Mouse (Mus musculus) gastrocnemius, adult 8-10 months (tissue): ENCODE data around the gene Rb1. TPM values are rescaled to one million over a fixed set of nuclear protein-coding genes. Genes with fewer than 3 reads are reported as not detected.

Experiments
- DNase-seq, 2 experiments: peaks; one replicate each; pipeline ENCODE4 v3.0.0; 2022; ENCODE audit warnings: low spot score in 2 of 2
- total RNA-seq, 4 experiments: library from RNA; stranded (reverse); gene quantifications; 2 replicates each; pipeline ENCODE4 v1.2.4; 2022

Gene Rb1
- total RNA-seq = 10 to 100 TPM; 14.5 to 25.1 (median 17.4) TPM

DNA sequence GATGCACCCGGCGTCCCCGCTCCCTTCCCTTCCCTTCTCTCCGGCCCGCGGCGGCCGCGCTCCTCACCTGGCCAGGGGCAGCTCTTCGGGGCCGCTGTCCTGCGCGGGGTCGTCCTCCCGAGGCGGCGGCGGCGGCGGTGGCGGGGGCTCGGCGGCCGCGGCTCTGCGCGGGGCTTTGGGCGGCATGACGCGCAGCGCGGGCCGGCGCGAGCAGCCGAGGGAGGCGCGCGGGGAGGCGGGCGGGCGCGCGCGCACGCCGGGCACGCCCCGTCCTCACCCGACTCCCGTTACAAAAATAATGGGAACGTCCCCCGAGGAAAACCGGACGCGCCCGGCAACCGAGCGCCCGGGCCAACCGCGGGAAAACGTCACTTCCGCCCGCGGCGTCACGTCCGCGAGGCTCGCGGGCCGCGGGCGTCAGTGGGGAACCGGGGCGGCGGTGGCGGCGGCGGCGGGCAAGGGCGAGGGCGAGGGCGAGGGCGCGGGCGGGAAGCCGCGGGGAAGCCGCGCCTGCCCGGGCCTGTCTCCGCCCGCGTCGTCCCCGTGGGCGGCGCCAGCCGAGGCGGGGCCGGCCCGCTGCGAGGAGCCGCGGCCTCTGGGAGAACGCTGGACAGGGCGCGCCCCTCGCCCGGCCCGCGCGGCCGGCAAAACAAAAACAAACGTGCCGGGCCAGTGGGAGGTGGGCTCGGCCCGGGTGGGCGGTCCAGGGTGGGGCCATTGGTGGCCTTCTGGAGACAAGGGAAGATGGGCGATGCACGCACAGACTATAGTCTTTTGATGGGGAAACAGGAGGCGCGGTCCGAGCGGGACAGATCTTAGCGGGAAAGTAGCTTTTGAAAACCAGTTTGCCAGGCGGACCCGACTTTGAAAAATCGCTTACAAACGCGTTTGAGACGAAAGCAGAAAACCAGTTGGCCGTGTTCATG lies at the start of gene Rb1:
Gene Rb1 (minus strand): TSS at position 367 of the 926 bp plus-strand sequence.
- peak; percentile 69 to 78 for DNase-seq

DNA sequence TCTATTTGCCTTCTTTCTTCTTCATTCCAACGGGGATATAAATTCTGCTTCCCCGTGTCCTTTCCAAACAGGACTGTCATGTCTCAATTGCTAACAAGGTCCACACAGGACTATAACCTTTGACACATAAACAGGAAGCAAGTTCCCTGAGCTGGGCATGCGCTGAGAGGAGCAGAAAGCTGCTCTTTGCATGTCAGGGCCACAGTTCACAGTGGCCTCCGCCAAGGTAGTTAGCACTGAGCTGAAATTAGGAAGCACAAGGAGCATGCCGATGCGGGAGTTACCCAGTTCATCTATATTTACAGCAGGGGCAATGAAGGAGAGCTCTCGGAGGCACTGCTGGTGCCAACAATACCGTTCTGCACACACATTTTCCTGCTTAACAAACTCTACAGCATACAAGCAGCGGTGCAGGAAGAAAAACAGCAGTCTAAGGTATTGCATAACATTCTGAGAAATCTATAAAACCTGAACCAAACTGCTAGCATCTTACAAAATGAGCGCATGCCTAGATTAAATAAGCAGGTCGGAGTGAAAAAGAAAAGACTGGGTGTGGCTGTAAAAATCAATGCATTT lies 48.8 kb upstream of the Rb1 start:
- DNase-seq = peak; percentile 40 to 49

DNA sequence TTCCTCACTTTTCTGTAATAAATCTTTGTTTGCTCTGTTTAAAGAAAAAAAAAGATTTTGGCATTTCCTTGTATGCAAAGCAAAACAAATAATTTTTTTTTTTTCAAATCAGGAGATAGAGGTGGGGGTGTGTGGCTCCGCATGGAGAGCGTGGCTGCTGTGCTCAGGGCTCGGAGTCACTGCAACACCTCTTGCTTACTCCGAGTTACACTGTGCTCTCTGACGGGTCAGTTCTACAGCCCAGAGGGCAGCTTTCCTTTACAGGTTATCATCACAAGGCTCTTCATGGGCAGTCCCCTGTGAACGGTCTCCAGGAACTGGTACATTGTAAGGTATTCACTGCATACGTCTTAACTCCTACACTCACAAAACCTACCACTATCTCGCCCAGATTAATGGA lies 48.0 kb upstream of the Rb1 start:
- DNase-seq = no peak

DNA sequence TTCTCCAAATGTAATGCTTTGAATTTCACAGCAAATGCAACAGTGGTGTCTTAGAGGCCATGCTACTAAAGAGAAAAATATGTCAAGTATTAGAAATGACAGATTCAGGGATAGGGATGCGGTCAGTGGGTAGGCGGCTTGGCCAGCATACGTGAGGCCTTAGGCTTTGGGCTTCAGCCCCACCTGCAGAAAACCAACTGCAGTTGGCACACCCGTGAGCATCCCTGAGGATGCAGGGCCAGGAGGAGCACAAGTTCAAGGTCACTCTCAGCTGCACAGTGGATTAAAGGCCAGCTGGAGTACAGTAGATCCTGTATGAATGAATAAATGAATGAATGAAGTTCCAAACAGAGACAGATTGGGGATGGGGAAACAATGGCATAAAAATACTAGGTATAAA lies 47.4 kb upstream of the Rb1 start:
- DNase-seq = no peak

DNA sequence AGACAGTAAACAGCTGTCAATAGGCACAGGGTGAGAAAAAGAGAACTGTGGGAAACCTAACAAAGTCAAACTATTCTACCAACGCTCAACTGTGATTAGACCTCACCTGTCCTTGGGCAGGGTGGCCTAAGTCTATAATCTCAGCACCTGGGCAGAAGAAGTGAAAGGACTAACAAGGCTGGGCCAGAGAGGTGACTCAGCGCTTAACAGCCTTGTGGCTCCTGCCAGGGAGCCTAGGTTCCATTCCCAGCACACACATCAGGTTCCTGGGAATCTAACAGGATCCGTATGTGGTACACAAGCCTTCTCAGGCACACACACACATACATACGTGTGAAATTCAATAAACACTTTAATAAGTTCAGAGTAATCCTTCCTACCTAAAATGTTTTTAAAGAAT lies 46.0 kb upstream of the Rb1 start:
- no peak for DNase-seq

DNA sequence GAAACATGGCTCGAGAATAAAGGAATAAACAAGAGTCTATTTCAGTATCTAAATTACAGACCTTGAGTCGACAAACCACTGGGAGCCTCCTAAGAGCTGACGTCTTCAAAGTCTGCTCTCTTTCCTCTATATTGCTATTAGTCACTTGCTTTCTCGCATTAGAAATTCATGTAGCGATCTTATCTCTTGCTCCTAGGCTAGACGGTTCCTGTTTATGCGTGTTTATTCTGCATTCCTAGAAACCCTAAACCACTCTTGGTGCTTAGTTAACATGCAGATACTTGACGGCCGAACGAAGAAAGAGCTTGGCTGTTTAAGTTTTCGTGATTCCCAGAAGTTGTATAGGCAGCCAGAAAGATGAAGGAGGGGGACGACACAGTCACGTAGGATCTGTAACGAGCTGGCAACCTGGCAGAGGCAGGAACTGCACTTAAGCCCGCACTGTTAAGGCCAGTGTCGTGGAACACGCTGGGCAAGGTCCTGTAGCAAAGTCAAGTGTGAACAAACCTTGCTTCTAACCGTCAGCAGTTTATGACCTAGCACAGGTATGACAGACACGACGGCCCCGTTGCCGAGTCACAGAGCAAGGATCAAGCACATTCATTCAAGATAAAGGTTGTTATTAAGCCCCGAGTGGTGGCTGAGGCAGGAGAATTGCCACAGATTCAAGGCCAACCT lies 45.2 kb upstream of the Rb1 start:
- no peak for DNase-seq

DNA sequence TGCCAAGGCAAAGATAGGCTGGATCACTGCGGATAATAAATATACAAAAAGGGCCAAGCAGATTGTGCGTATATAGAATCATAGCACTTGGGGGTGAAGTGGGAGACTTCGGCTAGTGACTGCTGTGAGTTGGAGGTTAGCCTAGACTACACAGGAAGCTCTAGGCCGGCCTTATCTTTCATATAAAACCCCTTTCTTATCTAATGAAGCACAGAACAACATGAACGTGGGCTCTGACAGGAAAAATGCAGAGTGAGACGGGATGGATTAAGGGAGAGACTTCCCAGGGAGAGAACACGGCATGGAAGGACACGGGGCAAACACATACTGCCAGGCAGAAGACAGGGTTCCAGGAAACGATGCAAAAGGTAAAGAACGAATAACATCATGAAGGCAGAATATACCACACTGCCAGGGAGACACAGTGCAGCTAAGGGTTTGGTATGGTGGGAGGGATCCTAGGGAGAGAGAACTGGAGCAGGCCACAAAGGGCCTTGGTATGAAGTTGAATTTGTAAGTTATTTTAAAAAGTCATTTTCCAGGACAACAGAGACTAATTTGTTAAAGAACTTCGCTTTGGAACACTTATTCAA lies 44.6 kb upstream of the Rb1 start:
- DNase-seq = no peak

DNA sequence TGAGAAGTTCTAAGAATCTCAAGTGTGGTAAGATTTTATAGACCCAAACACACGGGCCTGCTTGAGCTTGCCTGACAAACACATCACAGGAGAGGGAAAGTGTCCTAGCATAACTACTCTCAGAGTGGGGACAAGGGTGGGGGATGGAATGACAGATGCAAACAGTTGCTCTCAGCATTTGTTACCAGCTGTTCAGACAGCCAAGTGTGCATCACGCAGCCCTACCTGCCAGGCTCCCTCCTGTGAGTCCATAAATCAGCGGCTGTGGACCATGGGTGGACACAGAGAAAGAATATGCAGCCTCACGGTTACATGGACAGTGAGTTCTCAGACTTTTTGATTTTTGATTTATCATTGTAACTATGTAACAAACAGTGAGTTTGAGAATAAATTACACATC lies 44.0 kb upstream of the Rb1 start:
- DNase-seq = peak in 1 of 2 experiments; percentile 23

DNA sequence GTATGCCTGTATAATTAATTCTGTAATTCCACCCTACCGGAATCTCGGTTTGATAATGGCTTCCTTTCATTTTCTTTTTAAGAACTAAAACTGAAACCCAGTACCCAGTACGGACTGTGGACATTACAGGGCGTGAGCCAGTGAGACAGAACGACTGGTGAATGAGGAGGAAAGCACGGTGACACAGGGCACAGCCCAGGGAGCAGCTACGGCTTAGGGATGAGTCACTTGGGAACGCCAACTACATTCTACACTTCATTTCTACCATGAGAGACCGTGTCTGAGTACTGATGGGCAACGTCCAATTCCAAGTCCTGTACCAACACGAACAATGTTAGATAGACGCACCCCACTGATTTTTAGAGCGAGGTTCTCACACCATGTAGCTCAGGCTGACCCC lies 43.3 kb upstream of the Rb1 start:
- DNase-seq = no peak

DNA sequence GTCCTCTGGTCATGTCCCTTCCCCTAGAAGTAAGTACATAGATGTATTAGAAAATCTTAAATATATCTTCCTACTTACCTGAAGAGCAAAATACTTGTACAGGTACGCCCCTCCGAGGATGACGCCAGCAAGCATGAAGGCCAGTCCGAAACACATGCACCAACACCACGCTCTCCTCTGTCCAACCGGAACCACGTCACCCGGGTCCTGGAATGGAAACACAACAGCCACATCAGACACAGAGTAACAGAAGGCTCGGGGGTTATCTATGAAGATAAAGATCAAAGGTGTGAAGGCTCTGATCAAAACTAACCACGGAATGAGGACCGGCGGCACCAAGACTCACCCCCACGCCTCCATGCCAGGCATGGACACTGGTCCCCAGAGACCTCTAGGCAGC lies 42.6 kb upstream of the Rb1 start:
- no peak for DNase-seq

DNA sequence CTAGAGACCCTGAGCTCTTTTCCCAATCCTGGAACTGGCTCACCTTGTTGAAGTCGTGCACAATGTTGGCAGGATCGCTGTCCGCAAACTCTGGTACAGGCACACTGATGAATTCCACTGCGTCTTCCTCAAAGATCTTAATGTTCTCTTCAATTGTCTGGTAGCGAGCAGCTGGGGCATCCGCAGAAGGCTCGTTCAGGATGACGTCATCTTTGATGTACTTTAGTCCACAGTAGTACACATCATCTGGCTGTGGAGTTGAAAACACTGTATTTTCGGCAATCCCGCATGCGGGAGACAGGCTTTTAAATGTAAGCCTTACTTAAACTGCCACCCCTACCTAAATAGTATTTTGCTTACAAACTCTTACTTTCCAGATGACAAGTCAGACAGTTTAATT lies 40.7 kb upstream of the Rb1 start:
- DNase-seq = no peak

DNA sequence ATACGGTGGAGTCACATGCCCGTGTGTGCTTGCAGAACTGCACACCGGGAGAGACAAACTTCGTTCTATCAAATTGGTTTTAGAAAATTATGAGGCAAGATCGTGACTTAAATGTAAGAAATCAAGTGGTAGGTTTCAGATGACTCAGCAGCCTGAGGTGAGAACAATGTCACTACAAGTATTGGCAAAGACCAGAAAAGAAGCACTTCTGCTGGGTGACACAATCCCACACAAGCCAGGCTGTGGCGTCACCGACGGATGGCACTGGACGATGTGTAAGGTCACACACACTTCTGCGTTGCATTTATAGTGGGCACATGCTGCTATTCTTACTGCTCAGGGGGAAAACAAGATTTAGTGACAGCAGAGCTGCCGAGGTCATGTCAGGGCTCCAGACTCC lies 38.2 kb upstream of the Rb1 start:
- no peak for DNase-seq

DNA sequence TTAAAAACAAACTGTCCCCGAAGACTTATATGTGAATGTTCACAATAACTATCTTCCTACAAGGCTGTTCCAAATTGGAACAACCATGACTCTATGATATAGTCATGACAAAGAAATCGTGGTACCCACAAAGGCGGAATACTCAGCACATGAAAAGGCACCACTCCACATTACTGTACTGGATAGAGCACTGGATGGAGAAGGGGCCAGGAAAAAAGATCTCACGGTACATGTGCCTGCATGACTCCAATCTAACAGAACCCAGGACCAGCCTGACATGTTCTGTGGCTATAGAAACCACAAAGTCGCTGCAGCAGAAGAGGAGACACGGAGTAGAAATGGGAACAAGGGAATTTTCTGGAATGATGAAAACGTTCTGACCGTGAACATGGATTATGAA lies 29.1 kb upstream of the Rb1 start:
- no peak for DNase-seq

DNA sequence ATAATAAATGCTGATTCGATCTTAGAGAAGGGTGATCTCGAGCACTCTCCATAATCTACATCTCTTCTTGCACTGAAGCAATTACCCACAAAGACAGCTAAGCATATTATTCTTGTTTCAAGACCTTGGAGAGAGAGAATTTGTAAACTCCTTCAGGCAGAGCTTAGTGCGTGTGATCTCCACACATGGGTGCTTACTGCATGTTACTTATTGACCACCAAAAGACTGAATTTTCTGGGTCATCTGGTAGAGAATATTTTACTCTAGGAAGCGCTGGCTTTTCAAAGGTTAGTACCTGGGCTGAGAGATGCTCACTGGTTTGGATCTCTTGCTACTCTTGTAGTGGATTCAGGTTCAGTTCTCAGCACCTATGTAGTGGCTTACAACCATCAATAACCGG lies 25.5 kb upstream of the Rb1 start:
- DNase-seq = no peak

DNA sequence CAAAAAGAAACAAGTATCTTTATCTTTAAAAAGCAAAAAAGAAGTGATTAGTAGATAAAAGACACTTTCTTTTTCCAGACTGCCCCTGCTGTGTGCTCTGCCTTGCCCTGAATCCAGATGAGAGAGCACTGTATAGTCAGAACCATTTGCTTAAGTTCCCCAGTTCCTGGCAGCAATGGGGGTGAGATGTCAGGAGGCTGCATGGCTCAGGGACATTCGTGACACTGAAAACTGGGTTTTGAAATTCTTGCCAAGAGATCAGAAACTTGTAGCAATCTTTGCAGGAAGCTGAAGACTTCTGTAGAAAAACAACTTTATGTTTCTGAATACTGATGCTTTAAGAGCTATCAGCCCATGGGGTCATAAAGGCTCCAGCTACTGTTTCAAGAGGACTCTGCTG lies 24.4 kb upstream of the Rb1 start:
- DNase-seq = no peak

DNA sequence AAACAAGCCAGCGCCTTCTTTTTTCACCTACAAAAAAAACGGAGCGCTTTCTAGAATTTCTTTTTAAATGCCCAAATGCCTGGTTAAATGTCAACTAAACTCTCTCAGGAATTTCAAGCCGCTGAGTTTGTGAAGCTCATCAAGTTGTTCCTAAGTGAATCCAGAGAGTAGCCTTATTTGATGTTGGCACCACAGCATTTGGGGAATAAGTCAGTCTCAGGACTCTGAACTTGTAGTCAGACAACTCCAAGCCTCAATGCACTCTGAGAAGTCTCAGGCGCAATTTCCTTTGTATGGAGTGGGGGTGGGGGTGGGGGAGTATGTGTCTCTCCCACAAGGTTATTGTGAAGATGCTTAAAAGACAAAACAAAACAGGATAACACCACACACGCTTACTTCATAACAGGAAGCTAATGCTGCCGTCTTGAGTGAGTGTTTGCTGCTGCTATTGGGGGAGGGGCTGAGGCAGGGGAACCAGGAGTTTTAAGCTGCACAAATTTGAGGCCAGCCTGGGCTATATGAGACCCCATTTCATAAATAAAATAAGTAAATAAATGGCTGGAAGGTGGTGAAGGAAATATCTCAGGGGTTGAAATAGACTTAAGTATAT lies 23.5 kb upstream of the Rb1 start:
- DNase-seq = no peak

DNA sequence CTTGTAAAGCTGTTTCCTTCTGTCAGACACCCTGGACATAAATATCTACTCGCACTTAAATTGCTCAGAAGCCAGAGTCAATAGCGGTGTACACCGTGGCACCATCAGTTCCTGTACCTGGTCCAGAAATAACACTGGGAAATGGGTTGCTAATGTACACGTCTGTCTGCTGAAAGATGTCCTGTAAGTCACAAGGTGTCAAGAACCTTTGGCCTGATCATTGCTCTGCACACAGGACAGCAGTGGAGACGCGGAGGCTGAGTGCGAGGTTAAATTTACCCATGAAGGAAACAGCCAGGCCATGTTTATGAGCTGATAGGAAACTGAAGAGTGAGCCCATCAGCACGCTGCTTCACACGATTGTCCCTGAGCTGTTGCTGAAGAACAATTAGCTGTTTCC lies 21.7 kb upstream of the Rb1 start:
- no peak for DNase-seq

DNA sequence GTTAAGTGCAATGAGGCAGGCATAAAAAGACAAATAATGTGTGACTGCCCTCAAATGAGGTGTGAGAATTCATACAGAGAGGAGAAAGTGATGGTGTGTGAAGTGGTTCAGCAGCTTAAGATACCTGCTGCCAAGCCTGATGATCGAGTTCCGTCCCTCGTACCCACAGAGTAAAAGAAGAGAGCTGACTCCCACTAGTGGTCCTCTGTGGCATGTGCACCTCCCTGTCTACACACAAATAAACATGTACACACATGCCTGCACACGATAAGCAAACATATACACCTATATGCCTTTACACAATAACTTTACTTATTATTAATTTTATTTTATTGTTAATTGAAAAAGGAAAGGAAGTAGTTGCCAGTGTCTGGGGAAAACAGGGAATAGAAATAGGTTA lies 20.0 kb upstream of the Rb1 start:
- DNase-seq = no peak

DNA sequence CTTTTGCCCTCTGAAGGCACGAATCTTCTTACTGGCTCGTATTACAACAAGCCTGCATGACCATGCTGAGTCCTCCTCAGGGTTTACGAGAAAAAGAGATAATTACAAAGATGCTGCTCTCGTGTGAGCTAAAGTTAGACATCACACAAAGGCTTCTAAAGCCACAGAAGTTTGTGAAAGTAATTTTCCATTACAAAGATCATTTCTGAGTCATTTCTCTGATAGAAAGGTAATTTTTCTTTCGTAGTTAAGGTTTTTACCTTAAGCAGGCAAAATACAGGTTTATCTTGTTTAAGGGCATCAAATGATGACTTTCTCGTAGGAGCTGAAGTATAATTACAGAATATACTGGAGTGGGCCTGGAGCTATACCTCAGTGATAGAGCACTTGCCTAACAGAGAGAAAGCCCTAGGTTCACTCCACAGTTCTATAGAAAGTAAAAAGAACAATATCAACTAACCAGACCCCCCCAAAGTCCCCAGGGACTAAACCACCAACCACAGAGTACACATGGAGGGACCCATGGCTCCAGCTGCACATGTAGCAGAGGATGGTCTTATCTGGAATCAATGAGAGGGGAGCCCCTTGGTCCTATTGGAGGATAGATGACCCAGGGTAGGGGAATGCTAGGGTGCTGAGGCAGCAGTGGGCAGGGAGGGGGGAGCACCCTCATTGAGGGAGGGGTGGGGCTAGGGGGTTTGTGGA lies 14.6 kb upstream of the Rb1 start:
- DNase-seq = no peak

DNA sequence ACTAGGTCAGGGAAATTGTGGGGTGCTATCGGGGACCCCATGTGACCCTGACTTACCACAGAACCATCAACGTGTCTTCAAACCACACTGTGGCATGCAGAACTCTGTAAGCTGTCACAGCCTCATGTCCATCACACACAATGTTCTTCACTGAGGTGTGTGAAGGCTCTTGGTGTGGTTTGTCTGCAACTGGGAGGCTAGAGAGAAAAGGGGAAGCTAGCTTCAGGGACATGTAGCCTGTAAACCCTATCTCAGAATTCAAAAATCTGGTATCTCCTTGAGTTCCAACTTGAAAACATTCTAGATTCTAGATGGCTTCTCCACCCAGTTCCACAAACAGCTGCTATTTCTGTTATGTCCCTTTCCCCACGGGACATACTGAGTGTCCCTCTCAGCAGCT lies 14.0 kb upstream of the Rb1 start:
- no peak for DNase-seq
